Mouse (Mus musculus) erythroblast, adult 5-6 weeks (primary cell): ENCODE results near the gene Zfp62. TPM values are rescaled to one million over a fixed set of nuclear protein-coding genes. Genes with fewer than 3 reads are reported as not detected.

Source experiments
- ATAC-seq: replicated peaks from 2 replicates; pipeline ENCODE4 v1.8.0; 2016; ENCODE audit warnings: moderate number of reproducible peaks, mild to moderate bottlenecking, moderate TSS enrichment, inconsistent platforms; ENCODE audit not compliant: poor library complexity, low FRiP score, severe bottlenecking
- total RNA-seq, 2 experiments: library from RNA; stranded (forward) in 1 of 2; stranded (reverse) in 1 of 2; fragments of 150-400 nt in 1 of 2; fragments of 200-764, 138-1000 nt in 1 of 2; gene quantifications; 2 replicates each; pipeline versions ENCODE4 v1.2.3 to v1.2.4; 2015 to 2017; ENCODE audit warnings: low replicate concordance in 2 of 2

Zfp62 gene
- total RNA-seq, 2 experiments from 2014 or later, result 14.8 to 25.4 TPM

GRCm38 (mm10) chr11:49245634-49246415, 42.7 kb downstream of the Zfp62 start:
- ATAC-seq, result no peak

DNA sequence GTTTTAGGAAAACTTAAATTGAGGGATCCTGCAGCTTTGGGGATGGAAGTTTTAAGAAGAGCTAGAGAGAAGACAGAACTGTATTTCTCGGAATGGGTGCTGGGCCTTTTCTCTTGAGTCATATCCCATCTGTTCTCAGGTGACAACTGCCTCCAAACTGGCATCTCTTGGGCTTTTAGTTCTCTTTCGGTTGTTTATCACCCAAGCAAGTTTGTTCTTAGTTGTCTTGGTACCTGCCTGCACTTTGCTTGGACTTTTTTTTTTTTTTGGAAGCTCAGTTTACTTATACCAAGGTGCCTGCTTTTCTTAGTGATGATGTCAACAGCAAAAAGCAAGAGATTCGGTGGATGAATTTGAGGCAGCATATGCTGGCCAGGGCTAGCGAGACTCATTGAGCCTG, 43.4 kb downstream of the Zfp62 start:
- no peak for ATAC-seq

- no peak for ATAC-seq
Measured at GRCm38 (mm10) chr11:49247255-49247654, 44.2 kb downstream of the Zfp62 start.

GRCm38 (mm10) chr11:49248226-49248973, 45.3 kb downstream of the Zfp62 start:
- ATAC-seq, result no peak

- no peak for ATAC-seq
Measured at GRCm38 (mm10) chr11:49248974-49249700, 46.0 kb downstream of the Zfp62 start.

- ATAC-seq, result peak; percentile 16
Measured at GRCm38 (mm10) chr11:49249811-49250421, 46.8 kb downstream of the Zfp62 start.

GRCm38 (mm10) chr11:49250422-49251379, 47.6 kb downstream of the Zfp62 start:
- ATAC-seq, result peak; percentile 83

DNA sequence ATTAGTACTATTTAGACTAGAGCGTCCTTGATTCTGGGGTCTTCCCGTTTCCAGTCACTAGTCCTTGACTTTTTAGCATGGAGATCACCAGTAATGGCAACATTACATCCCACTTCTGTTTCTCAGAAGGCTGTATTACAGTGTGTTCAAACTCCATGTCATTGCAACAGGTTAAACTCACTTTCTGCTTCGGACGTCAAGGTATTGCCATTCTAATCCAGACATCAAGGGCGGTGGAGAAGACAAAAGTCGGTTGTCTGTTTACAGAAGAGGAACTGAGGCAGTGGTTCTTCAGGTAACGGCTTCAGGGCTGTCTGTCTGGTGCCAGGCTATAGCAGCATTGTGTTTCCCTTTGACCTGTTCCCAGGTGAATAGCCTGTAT, 48.3 kb downstream of the Zfp62 start:
- ATAC-seq, result 0 out of 2 replicates have a peak, but pooled peaks have one; percentile 1

- peak; percentile 41 for ATAC-seq
Measured at GRCm38 (mm10) chr11:49252048-49252447, 49.0 kb downstream of the Zfp62 start.

- no peak for ATAC-seq
Measured at GRCm38 (mm10) chr11:49253035-49253434, 49.9 kb downstream of the Zfp62 start.

- no peak for ATAC-seq
Measured at GRCm38 (mm10) chr11:49259296-49259695, 56.2 kb downstream of the Zfp62 start.

- ATAC-seq, result no peak
Measured at GRCm38 (mm10) chr11:49259829-49260228, 56.7 kb downstream of the Zfp62 start.

GRCm38 (mm10) chr11:49260598-49261312, 57.7 kb downstream of the Zfp62 start:
- ATAC-seq, result peak; percentile 55; the same call in 1 of the 2 replicates

GRCm38 (mm10) chr11:49261313-49261855, 58.3 kb downstream of the Zfp62 start:
- ATAC-seq, result no peak

DNA sequence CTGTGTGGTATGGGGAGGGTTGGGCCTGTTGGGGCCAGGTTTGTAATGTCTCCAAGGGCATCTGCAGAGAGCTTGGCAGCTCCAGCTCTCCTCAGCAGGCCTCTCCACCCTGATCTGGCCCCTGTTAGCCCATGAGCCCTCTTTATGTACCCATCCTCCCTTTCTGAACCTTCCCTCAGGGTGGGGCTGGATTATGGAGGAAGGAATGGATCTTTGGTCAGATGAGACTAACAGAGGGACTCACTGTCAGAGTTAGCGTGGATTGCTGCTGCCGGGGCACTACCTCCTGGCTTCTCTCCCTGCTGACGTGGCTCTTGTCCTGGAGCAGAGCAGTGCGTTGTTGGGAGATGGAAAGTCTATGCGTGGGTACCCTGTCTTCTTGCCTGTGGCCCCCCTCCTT, 59.2 kb downstream of the Zfp62 start:
- no peak for ATAC-seq

- no peak for ATAC-seq
Measured at GRCm38 (mm10) chr11:49263149-49263548, 60.1 kb downstream of the Zfp62 start.

DNA sequence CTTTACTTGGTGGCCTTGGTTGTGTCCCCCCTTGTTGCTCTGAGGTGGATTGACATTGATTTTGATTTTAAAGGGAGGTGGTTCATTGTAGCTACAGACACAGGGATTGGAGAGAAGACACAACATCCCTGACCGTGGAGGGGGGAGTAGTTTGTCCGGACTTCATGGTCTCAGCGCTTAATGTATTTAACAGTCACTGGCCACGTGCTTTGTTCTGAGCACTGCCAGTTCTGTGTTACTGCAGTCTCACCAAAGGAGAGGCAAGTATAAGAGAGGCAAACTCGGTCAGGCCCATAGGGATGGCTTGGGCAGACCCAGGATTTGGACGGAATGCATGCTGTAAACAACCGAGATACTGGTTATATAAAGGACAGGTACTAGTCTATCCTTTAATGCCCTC, 61.0 kb downstream of the Zfp62 start:
- no peak for ATAC-seq

- no peak for ATAC-seq
Measured at GRCm38 (mm10) chr11:49264622-49265021, 61.5 kb downstream of the Zfp62 start.
